Mouse (Mus musculus) kidney, postnatal 0 days (tissue): ENCODE measurements at regions not wholly inside any gene's neighbourhood (a gene's known extent, or its start where the extent isn't known, plus 50 kb on each side); places are given as distances from the start of the nearest gene placed in this dataset.

Experiments used
- ATAC-seq: fragments of 200-750 bp; cut with Nextera tagmentation; replicated peaks from 2 replicates; pipeline ENCODE4 v1.8.0; 2017; ENCODE audit warnings: low read depth, moderate number of reproducible peaks, moderate TSS enrichment, moderate library complexity; ENCODE audit not compliant: low FRiP score
- DNase-seq: peaks from one replicate; pipeline ENCODE4 v3.0.0-alpha.2; 2016; ENCODE audit warnings: low spot score
- H3K27ac ChIP-seq: fragments of 300-500 bp; sonication (generic); 2 replicates; pipeline ENCODE4 v1.5.1; 2014; ENCODE audit warnings: mild to moderate bottlenecking
- H3K27me3 ChIP-seq: fragments of 300-500 bp; sonication (generic); 2 replicates; pipeline ENCODE4 v1.6.1; 2014; ENCODE audit warnings: low read length, mixed read lengths; ENCODE audit not compliant: insufficient read depth
- H3K36me3 ChIP-seq: fragments of 300-500 bp; sonication (generic); 2 replicates; pipeline ENCODE4 v1.6.1; 2014; ENCODE audit warnings: low read length, mixed read lengths; ENCODE audit not compliant: insufficient read depth
- H3K4me1 ChIP-seq: fragments of 300-500 bp; sonication (generic); replicated peaks from 2 replicates; pipeline ENCODE4 v1.6.1; 2014; ENCODE audit warnings: antibody characterized with exemption, low read length, mixed read lengths; ENCODE audit not compliant: insufficient read depth
- H3K4me2 ChIP-seq: fragments of 300-500 bp; sonication (generic); 2 replicates; pipeline ENCODE4 v1.6.1; 2014; ENCODE audit warnings: mild to moderate bottlenecking, low read length, moderate library complexity, mixed read lengths
- H3K4me3 ChIP-seq: fragments of 300-500 bp; sonication (generic); replicated peaks from 2 replicates; pipeline ENCODE4 v1.5.1; 2014; ENCODE audit warnings: low read depth, low read length
- H3K9ac ChIP-seq: fragments of 300-500 bp; sonication (generic); 2 replicates; pipeline ENCODE4 v1.6.1; 2014; ENCODE audit warnings: low read depth, low read length
- H3K9me3 ChIP-seq: fragments of 300-500 bp; sonication (generic); replicated peaks from 2 replicates; pipeline ENCODE4 v1.6.1; 2016; ENCODE audit warnings: low read length, inconsistent platforms, mixed read lengths
- CTCF ChIP-seq: IDR thresholded peaks from 2 replicates; pipeline ENCODE4 v1.5.1; 2016; ENCODE audit warnings: antibody characterized with exemption, low read depth, mild to moderate bottlenecking, moderate library complexity
- WGBS: fragments of 180-500 bp; shearing (Covaris S2); extraction: QIAGEN DNeasy Blood & Tissue Kit; methylation state at CpG from one replicate; pipeline ENCODE4 v1.1.7; 2014; 5-methylcytosine and 5-hydroxymethylcytosine counted together

- H3K9ac ChIP-seq, result no peak overlapping the region
- no peak overlapping the region for H3K4me2 ChIP-seq
- TF ChIP-seq CTCF, result no peak
- no peak overlapping the region for H3K27ac ChIP-seq
- DNase-seq (no peak), ATAC-seq (no peak)
- WGBS, result 92% methylated on average over 3 of the region's 3 CpGs
- no peaks in the 10 kb centered on the region for H3K9me3 ChIP-seq
- H3K4me1 ChIP-seq, result no peaks in the 10 kb centered on the region
- no peak overlapping the region for H3K4me3 ChIP-seq
- H3K36me3 ChIP-seq, result no peaks in the 10 kb centered on the region
- H3K27me3 ChIP-seq, result no peaks in the 10 kb centered on the region
Measured at GRCm38 (mm10) chr1:55835281-55835680, 429.6 kb downstream of the Plcl1 start.

GRCm38 (mm10) chr1:55836750-55837149, 431.0 kb downstream of the Plcl1 start:
- DNase-seq, result no peak
- no peak for TF ChIP-seq CTCF

GRCm38 (mm10) chr1:55837366-55837765, 431.6 kb downstream of the Plcl1 start:
- Histone ChIP-seq H3K4me3 (no peak overlapping the region), H3K4me2 (no peak overlapping the region), H3K4me1 (no peaks in the 10 kb centered on the region), H3K27me3 (no peaks in the 10 kb centered on the region), H3K27ac (no peak overlapping the region), H3K9me3 (no peaks in the 10 kb centered on the region), H3K9ac (no peak overlapping the region), H3K36me3 (no peaks in the 10 kb centered on the region)
- no peak for ATAC-seq
- TF ChIP-seq CTCF, result no peak
- DNase-seq, result no peak

More at GRCm38 (mm10) chr1:55836750-55837149, 431.0 kb downstream of the Plcl1 start:
- Histone ChIP-seq H3K27me3 (no peaks in the 10 kb centered on the region), H3K27ac (no peak overlapping the region), H3K4me3 (no peak overlapping the region), H3K36me3 (no peaks in the 10 kb centered on the region), H3K4me1 (no peaks in the 10 kb centered on the region), H3K4me2 (no peak overlapping the region), H3K9ac (no peak overlapping the region), H3K9me3 (no peaks in the 10 kb centered on the region)
- no peak for ATAC-seq
- WGBS, result 84% methylated on average over 2 of the region's 2 CpGs

GRCm38 (mm10) chr1:55838168-55838567, 432.4 kb downstream of the Plcl1 start:
- Histone ChIP-seq H3K27me3 (no peaks in the 10 kb centered on the region), H3K27ac (no peak overlapping the region), H3K9ac (no peak overlapping the region), H3K4me2 (no peak overlapping the region), H3K4me3 (no peak overlapping the region), H3K36me3 (no peaks in the 10 kb centered on the region), H3K4me1 (no peaks in the 10 kb centered on the region), H3K9me3 (no peaks in the 10 kb centered on the region)
- TF ChIP-seq CTCF, result peak; percentile 87
- 0% methylated on average over 2 of the region's 2 CpGs for WGBS
- DNase-seq (peak; percentile 81), ATAC-seq (no peak)

GRCm38 (mm10) chr1:55848806-55849205, 443.1 kb downstream of the Plcl1 start:
- Histone ChIP-seq H3K4me3 (no peak overlapping the region), H3K9ac (no peak overlapping the region), H3K27me3 (no peaks in the 10 kb centered on the region), H3K27ac (no peak overlapping the region), H3K36me3 (no peaks in the 10 kb centered on the region), H3K9me3 (no peaks in the 10 kb centered on the region), H3K4me2 (no peak overlapping the region), H3K4me1 (no peaks in the 10 kb centered on the region)
- WGBS, result 74% methylated on average over 3 of the region's 3 CpGs
- ATAC-seq, result no peak
- TF ChIP-seq CTCF, result no peak
- DNase-seq, result no peak

GRCm38 (mm10) chr1:55852354-55852753, 446.6 kb downstream of the Plcl1 start:
- Histone ChIP-seq H3K27ac (no peak overlapping the region), H3K9me3 (no peaks in the 10 kb centered on the region), H3K4me3 (no peak overlapping the region), H3K4me1 (no peaks in the 10 kb centered on the region), H3K9ac (no peak overlapping the region), H3K27me3 (no peaks in the 10 kb centered on the region), H3K36me3 (no peaks in the 10 kb centered on the region), H3K4me2 (no peak overlapping the region)
- ATAC-seq (no peak), DNase-seq (no peak)
- TF ChIP-seq CTCF, result no peak

- no peak overlapping the region for H3K9ac ChIP-seq
- H3K4me3 ChIP-seq, result no peak overlapping the region
- TF ChIP-seq CTCF, result no peak
- no peaks in the 10 kb centered on the region for H3K9me3 ChIP-seq
- no peaks in the 10 kb centered on the region for H3K36me3 ChIP-seq
- ATAC-seq (no peak), DNase-seq (no peak)
- no peaks in the 10 kb centered on the region for H3K4me1 ChIP-seq
- no peak overlapping the region for H3K27ac ChIP-seq
- 75% methylated on average over 3 of the region's 3 CpGs for WGBS
- H3K27me3 ChIP-seq, result no peaks in the 10 kb centered on the region
- H3K4me2 ChIP-seq, result no peak overlapping the region
Measured at GRCm38 (mm10) chr1:55859113-55859512, 453.4 kb downstream of the Plcl1 start.
